In genomic region chr2:128572726-128573624, GRCm38 (mm10) we compare ENCODE assay signal across 8 mouse cellular contexts. TPM values are rescaled to one million over a fixed set of nuclear protein-coding genes. Genes with fewer than 3 reads are reported as not detected.
DNase-seq lines count a peak whose midpoint lies in the region; ATAC-seq and TF ChIP-seq lines count a peak whose summit lies in the region.

No protein-coding gene starts in this region.

- TF ChIP-seq POLR2A in embryonic fibroblast, embryonic 13.5 days (IDR thresholded peaks at IDR 0.05; ENCODE audit: low read depth, low read length): no peak

- no peak overlapping the region for H3K9ac ChIP-seq in heart, embryonic 16.5 days (ENCODE audit: low read length)
- H3K9ac ChIP-seq in neural tube, embryonic 14.5 days (replicated peaks; ENCODE audit: low read depth, low read length): no peak overlapping the region

- 41% methylated on average over 16 of the region's 16 CpGs for WGBS in heart, embryonic 16.5 days
- WGBS in neural tube, embryonic 14.5 days: 52% methylated on average over 16 of the region's 16 CpGs

- H3K4me2 ChIP-seq in heart, embryonic 16.5 days (ENCODE audit: low read depth, low read length): no peak overlapping the region
- no peak overlapping the region for H3K4me2 ChIP-seq in neural tube, embryonic 14.5 days (ENCODE audit: low read depth, low read length)

- H3K27ac ChIP-seq in embryonic fibroblast, embryonic 13.5 days (ENCODE audit: insufficient read depth, low read length): no peak overlapping the region
- H3K27ac ChIP-seq in heart, embryonic 16.5 days (ENCODE audit: low read length): no peak overlapping the region
- no peak overlapping the region for H3K27ac ChIP-seq in neural tube, embryonic 14.5 days (ENCODE audit: low read depth, low read length)

- H3K4me3 ChIP-seq in embryonic fibroblast, embryonic 13.5 days (ENCODE audit: insufficient read depth, low read length): no peak overlapping the region
- no peak overlapping the region for H3K4me3 ChIP-seq in heart, embryonic 16.5 days (ENCODE audit: low read length)
- H3K4me3 ChIP-seq in neural tube, embryonic 14.5 days (ENCODE audit: low read depth, low read length): no peak overlapping the region

- H3K27me3 ChIP-seq in heart, embryonic 16.5 days (ENCODE audit: control insufficient read depth, insufficient read depth, low read length): no peaks in the 10 kb centered on the region
- no peaks in the 10 kb centered on the region for H3K27me3 ChIP-seq in neural tube, embryonic 14.5 days (ENCODE audit: control insufficient read depth, insufficient read depth, low read length)

- peak; percentile 65; the same call in 1 of the 2 replicates for TF ChIP-seq CTCF in embryonic fibroblast, embryonic 13.5 days (IDR thresholded peaks at IDR 0.05; ENCODE audit: borderline replicate concordance, insufficient read depth, low read length)

- H3K9me3 ChIP-seq in heart, embryonic 16.5 days (replicated peaks; ENCODE audit: control insufficient read depth, low read length): no peaks in the 10 kb centered on the region
- H3K9me3 ChIP-seq in neural tube, embryonic 14.5 days (ENCODE audit: control insufficient read depth, low read length): no peaks in the 10 kb centered on the region

- peak; percentile 54 to 58 for DNase-seq in adrenal gland, postnatal 4 days (ENCODE audit: low spot score in 2 of 2)
- peak; percentile 67 to 89 for DNase-seq in kidney, postnatal 25 days
- DNase-seq in lung, adult 18-20 months: peak; percentile 77 to 84
- DNase-seq in telencephalon, adult 2 months (ENCODE audit: low read depth, low spot score): peak; percentile 40

- no peaks in the 10 kb centered on the region for H3K36me3 ChIP-seq in heart, embryonic 16.5 days (ENCODE audit: control insufficient read depth, insufficient read depth)
- H3K36me3 ChIP-seq in neural tube, embryonic 14.5 days (ENCODE audit: control insufficient read depth, insufficient read depth, low read length): no peaks in the 10 kb centered on the region

- ATAC-seq in CD4-positive, CD25-positive, alpha-beta regulatory T cell, adult 4 months: peak; percentile 67
- 0 out of 2 replicates have a peak, but pooled peaks have one; percentile 32 for ATAC-seq in heart, embryonic 16.5 days (replicated peaks; ENCODE audit: extremely low read depth, insufficient read depth, low FRiP score)
- ATAC-seq in neural tube, embryonic 14.5 days (ENCODE audit: low read depth): peak; percentile 79

- H3K4me1 ChIP-seq in embryonic fibroblast, embryonic 13.5 days (ENCODE audit: control insufficient read depth, insufficient read depth, low read length): peaks cover 10% of the 10 kb centered on the region
- no peaks in the 10 kb centered on the region for H3K4me1 ChIP-seq in heart, embryonic 16.5 days (ENCODE audit: control insufficient read depth, insufficient read depth, low read length)
- no peaks in the 10 kb centered on the region for H3K4me1 ChIP-seq in neural tube, embryonic 14.5 days (ENCODE audit: control insufficient read depth, insufficient read depth, low read length)

RNA-seq across cellular contexts. Expression of gene Spdye4c, which starts 18.0 kb away (rescaled TPM):
- polyA plus RNA-seq in CD4-positive, CD25-positive, alpha-beta regulatory T cell, adult 4 months (2017; shearing (Covaris generic)): not detected
- not detected for total RNA-seq in adrenal gland, postnatal 4 days (2021)
- polyA plus RNA-seq in embryonic fibroblast, embryonic 13.5 days (2011; ENCODE audit: insufficient read length, low read depth, missing spikeins): not detected in 2 replicates
- polyA plus RNA-seq in heart, embryonic 16.5 days (2015; fragmentation: Nextera tagmentation; extraction: Ambion mirVana): not detected in 2 replicates
- polyA plus RNA-seq in neural tube, embryonic 14.5 days (2014; fragmentation: Nextera tagmentation; extraction: Ambion mirVana): not detected in 2 replicates
